Mouse (Mus musculus): ENCODE measurements around the gene Rhcg. TPM values are rescaled to one million over a fixed set of nuclear protein-coding genes. Genes with fewer than 3 reads are reported as not detected.

The Rhcg gene
- total RNA-seq (2014; fragmentation: Nextera tagmentation) (1.2 TPM in 1 of 2 replicates, not detected in the other), total RNA-seq (2017) (0.13 and 0.21 TPM in 2 replicates)

DNA sequence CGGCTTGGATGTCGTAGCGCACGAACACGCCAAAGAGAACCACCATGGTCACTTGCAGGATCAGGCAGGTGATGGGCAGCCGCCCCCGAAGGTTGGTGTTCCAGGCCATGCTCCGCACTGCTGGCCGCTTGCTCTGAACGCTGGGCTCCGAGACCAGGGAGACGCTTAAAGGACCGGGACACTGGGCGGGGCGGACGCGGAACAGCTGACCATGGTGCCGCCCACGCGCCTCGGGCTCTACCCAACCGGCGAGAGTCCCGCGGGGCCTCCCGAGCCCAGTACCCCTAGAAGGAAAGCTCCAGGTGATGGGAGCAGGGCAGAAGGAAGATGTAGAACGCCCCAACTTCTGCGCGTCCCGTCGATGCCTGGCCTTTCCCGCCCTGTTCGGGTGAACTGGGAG lies at the start of gene Rhcg:
TSS of gene Rhcg (minus strand) at position 240 of the 400 bp plus-strand sequence.
- peak; percentile 29; the same call in 1 of the 2 replicates for ATAC-seq (replicated peaks; ENCODE audit: poor library complexity, severe bottlenecking)

DNA sequence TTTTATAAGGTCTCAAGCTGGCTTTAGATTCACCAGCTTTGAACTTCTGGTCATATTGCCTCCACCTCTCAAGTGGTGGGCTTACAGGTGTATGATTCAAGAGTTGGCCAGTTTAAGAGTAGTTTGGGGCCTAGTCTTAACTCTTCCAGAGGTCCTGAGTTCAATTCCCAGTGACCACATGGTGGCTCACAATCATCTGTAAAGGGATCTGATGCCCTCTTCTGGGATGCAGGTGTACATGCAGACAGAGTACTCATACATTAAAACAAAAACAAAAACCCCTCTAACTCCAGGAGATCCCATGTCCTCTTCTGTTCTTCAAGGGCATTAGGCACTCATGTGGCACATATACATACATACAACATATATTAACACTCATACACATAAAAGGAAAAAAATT lies 49.2 kb upstream of the Rhcg start:
- no peak for ATAC-seq (replicated peaks; ENCODE audit: poor library complexity, severe bottlenecking)

DNA sequence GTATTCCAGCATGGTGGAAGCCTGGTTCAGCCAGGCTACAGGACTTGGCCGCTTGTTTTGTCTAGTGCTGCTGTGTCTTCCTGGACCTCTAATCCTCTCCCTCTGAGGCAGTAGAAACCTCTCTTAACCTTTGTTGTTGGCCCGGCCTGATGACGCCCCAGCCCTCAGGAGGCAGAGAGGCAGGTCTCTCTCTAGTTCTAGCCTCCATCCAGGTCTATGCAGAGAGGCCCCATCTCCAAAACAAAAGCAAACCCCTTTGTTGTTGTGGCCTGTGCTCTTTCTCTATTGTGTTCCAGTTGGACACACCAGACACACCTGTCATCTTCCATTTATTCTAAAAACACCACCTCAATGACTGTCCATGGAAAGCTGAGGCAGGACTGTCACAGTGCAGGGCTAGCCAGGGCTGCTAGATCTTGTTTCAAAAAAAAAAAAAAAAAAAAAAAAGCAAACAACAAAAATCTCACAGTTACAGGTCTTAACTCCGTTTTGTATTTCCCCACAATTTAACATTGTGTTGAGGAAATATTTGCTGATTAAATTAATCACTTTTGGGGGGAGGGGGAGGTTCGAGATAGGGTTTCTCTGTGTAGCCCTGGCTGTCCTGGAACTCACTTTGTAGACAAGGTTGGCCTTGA lies 43.9 kb upstream of the Rhcg start:
- ATAC-seq (replicated peaks; ENCODE audit: poor library complexity, severe bottlenecking), result no peak

DNA sequence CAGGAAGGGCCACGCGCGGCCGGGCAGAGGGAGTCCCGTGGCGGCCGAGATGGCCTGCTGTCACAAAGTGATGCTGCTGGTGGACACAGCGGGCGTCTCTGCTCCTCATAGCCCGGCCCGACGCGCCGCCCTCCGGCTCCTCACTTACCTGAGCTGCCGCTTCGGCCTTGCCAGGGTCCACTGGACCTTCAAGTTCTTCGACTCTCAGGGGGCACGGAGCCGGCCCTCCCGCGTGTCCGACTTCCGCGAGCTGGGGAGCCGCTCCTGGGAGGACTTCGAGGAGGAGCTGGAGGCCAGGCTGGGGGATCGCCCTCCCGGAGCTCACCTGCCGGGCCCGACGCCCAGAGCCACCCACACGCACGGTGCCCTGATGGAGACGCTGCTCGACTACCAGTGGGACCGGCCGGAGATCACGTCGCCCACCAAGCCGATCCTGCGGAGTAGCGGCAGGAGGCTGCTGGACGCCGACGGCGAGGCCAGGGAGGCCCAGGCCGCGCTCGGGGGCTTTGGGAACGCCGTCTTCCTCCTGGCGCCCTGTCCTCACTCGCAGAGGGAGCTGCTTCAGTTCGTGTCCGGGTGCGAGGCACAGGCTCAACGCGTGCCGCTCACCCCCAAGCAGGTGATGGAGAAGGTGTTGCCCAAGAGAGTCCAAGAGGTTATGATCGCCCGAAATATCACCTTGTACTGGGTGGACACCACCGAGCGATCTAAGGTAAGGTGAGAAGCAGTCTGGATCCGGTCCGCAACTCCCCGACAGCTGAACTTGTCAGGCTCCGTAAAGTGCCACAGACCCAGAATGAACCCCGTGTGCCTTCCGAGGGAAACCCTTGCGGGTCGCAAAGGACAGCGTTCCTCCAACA lies 43.1 kb upstream of the Rhcg start:
- ATAC-seq (replicated peaks; ENCODE audit: poor library complexity, severe bottlenecking), result no peak; the same call in 1 of the 2 replicates

DNA sequence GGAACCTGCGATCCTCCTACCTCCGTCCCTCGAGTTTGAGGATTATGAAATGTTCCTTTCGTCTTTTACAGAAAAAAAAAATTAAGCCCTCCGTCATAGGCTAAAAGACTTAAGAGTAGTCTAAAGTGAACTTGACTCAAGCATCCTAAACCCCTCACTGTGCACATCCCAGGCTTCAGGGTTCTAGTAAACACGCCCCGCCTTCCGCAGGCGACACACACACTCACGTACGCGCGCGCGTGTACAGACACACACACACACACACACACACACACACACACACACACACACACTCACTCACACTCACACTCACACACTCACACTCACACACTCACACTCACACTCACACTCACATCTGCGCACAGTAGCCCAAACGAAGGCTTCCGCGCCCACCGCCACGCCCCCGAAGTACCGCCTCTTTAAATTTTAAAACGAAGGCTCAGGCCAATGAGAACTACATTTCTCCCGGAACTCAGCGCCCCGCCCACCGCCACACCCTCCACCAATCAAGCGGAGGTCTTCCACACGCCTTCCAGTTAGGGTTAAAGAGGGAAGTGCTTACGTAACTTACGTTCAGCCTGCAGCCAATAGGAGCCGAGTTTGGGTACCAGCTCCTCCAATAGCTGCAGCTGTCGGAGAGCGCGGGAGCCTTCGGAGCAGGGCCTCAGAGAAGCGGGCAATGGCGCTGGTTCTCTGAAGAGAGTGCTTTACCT lies 42.3 kb upstream of the Rhcg start, which contains the start of gene Ticrr:
TSS of gene Ticrr (plus strand) at position 619 of the 713 bp plus-strand sequence.
- peak; percentile 98 for ATAC-seq (replicated peaks; ENCODE audit: poor library complexity, severe bottlenecking)

DNA sequence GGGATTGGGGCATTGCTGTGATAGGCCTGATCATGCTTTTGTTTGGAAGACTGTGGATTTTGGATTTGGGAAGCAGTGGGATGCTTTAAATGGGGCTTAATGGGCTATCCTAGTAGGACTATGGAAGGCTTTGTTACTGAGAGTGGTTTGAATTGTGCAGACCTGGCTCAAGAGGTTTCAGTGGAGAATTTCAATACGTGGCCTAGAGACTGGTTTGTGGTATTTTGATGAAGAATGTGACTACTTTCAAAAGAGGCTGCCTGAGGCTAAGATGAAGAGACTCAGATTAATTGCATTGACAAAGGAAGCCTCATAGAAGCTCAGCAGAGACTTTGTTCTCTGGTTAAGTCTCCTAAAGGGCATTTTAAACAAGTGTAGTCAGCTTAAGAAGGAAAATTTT lies 37.1 kb upstream of the Rhcg start:
- ATAC-seq (replicated peaks; ENCODE audit: poor library complexity, severe bottlenecking), result no peak

DNA sequence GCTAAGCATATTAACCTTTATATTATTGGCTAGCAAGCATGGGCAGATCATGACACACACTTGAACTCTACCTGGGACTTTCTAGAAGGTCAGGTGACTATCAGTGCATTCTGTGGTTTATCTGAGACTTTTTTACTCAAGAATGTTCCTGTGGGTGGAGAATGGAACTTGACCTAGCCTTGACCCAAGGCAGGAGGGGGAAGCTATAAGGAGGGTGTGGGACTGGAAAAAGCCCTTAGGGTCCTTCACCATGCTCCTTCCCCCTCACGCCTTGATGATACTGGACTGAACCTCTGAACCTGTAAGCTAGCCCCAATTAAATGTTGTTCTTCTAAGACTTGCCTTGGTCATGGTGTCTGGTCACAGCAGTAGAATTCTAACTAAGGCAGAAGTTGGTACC lies 36.7 kb upstream of the Rhcg start:
- ATAC-seq (replicated peaks; ENCODE audit: poor library complexity, severe bottlenecking), result no peak

DNA sequence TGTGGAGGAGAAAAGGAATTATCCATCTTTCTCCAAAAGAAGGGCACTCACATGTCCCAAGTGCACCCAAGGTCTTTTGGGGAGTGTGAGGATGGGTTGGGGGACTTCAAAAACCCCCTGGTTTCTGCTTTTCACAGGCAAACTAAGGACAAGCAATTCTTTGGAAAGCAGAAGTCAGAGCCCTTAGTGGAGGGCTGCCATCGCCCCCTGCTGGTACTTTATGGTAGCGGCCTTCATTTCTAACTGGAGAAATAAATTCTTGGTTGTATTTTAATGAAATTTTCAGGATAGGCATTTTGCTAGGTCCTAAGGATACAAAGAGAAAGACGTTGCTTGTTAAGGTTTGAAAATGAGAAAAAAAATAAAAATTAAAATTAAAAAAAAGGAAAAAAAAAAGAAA lies 31.5 kb upstream of the Rhcg start:
- ATAC-seq (replicated peaks; ENCODE audit: poor library complexity, severe bottlenecking), result peak; percentile 70

DNA sequence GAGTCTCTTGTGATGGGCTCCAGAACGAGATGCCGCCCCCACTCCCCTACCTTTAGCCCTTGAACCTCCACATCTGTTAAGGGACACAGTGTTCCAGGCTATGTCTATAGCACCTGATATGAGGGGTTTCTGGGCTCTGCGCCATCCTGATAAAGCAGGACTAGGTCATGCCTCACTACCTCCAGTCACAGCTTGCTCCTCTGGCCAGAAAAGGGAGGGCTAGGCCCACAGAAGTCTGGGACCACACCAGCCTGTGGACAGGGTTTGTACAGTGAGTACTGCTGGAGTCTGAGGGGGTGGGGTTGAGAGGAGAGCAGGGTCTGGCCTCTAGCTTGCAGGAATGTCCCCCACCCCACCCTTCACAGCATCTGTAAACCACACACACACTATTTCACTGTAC lies 29.8 kb upstream of the Rhcg start:
- no peak for ATAC-seq (replicated peaks; ENCODE audit: poor library complexity, severe bottlenecking)

DNA sequence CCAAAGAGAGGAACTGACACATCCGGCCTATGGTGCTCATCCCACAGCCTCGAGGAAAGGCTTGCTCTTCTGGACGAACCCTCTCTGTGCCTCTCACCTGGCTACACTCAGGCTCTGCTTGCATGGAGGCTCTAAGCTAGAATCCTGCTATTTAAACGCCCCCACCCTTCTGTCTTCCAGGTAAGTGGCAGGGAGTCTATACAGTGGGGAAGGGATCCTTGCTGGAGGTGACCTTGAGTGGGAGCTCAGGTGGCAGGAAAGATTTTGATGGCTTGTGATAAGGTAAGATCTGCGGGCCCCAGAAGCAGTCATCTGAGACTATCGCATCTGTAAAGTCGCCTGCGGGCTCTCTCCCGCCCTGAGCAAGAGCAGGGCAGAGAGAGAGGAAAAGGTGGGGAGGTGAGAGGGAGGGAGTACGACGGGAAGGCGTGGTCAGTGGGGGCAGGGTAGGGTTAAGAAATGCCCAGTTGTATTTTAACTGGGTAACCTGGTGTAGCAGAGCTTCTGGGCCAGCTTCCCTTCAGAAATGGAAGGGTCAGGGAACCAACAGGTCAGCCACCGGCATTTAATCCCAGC lies 14.4 kb upstream of the Rhcg start:
- no peak for ATAC-seq (replicated peaks; ENCODE audit: poor library complexity, severe bottlenecking)

DNA sequence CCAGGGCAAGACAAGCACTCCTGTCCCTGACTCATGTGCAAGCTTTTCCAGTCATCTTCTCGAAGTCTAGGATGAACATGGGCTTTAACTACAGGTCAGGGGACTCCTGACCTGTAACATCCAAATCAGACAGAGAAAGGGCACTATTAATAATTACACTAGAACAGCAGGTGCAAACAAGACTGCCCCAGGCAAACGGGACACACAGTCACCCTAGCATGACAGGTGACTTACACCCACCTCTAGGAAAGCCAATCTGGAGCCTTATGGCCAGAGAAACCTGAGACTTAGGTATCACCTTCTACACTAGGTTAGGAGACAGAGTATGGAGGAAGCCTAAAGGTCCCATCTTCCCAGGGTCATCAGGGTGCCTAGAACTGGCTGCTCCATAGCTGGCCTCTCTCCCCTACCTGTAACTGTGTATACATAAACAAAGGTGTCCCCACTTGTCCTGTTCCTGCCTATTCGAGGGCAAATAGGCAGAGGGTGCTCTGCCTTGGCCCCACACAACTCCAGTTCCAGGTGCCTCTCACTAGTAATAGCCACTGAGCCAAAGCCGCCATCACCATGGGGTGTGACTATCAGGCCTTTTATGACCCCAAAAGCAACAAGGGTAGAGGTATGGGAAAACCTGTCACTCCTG lies 10.9 kb upstream of the Rhcg start:
- ATAC-seq (replicated peaks; ENCODE audit: poor library complexity, severe bottlenecking), result no peak

DNA sequence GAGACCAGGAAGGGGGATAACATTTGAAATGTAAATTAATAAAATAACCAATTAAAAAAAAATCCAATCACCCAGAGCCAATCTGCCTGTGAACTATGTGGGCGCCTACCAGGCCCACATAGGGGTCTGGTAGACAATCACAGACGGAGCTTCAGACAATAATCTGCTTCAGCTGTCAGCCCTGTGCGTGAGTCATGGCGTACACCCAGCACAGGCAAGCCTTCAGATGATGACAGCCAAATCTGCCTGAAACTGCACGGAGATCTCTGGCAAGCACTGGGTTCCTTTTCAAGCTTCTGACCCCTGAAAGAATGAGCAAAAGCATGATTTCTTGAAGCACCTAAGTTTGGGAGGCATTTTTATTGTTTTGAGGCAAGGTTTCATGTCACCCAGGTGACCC lies 8.7 kb upstream of the Rhcg start:
- no peak for ATAC-seq (replicated peaks; ENCODE audit: poor library complexity, severe bottlenecking)

DNA sequence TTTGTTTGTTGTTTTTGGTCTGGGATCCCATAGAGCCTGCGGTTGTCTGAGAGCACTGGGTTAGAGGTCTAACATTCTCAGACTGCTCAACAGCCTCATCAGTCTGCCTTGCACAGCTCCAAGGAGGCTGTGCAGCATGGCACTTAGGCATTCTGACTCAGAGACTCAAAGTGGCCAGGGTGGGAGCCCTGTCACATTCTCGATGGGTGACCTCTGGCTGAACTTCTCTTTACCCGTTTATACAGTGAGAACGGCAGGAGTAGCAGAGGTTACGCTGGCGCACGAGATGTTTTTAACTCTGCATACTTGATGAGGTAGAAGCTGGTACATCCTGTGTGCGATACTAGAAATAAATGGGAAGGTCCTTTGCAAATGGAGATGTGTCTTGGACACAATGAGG lies 5.6 kb upstream of the Rhcg start:
- no peak for ATAC-seq (replicated peaks; ENCODE audit: poor library complexity, severe bottlenecking)

DNA sequence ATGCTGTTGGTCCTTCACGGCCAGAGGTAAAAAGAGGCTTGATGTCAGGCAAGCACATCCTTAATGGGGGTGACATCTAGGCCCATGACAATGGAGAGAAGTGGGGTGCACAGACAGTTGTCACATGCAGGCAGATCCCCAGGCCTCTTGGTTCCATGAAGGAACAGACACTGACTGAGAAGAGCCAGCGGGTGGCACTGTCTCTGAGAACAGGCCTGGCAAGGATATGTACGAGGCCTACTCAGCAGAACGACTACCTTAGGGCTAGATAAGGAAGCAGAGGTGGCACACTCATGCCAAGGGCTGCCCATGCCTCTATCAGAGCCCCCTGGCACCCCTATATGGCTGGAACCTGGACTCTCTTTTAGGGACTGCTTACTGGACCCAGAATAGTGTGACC lies 2.0 kb upstream of the Rhcg start:
- ATAC-seq (replicated peaks; ENCODE audit: poor library complexity, severe bottlenecking), result no peak; the same call in 1 of the 2 replicates

DNA sequence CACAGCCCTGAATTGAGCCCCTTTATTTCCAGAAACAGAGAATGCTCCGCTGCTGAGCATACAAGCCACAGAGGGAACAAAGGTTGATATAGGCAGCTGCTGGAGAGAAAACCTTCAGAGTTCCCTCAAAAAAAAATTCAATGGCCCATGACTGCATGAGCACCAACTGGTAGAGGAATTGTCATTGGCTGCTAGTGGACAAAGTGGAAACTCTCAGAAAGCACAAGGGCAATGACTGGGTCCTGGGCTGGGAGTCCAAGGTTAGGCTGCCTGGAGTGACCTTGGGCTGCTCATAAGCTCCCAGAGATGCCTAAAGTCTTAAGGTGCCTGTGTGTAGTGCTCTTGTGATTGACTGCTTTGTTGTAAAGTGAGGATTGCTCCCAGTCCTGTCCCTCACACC lies 1.5 kb downstream of the Rhcg start:
- ATAC-seq (replicated peaks; ENCODE audit: poor library complexity, severe bottlenecking), result no peak

DNA sequence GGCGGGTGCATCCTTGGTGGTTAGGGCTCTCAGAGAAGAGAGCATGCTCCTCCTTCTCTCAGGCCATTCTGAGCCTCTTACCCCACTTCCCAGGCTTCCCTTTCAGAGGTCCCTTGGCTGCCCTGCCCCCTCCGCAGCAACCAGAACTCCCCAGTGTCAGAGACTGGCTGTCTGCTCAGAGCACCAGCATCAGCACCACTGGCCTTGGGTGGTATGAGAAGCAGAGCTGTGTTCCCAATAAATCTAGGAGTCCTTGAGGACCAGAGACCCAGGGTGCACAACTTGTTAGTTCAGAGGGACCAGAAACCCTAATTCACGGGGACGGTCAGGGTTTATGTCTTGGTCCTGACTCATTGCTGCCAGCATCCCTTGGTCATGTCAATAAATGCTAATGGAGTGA lies 2.4 kb downstream of the Rhcg start:
- no peak for ATAC-seq (replicated peaks; ENCODE audit: poor library complexity, severe bottlenecking)

DNA sequence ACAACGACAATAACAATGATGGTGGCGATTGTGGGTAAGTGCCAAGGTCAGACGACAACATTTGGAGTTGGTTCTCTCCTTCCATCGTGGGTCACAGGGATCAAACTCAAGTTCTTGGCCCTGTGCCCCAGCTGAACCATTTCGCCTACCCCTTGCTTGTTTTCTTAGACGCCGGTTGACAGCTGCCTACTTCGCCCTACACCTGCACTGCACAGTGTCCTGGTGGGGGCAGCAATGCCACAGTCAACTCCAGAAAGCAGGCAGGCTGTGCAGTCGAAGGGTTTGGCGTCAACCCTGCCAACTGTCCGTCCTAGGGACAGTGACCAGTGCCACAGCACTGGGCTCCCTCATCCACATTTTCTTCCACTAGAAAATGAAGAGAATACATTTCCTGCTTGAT lies 4.1 kb downstream of the Rhcg start:
- ATAC-seq (replicated peaks; ENCODE audit: poor library complexity, severe bottlenecking), result no peak

DNA sequence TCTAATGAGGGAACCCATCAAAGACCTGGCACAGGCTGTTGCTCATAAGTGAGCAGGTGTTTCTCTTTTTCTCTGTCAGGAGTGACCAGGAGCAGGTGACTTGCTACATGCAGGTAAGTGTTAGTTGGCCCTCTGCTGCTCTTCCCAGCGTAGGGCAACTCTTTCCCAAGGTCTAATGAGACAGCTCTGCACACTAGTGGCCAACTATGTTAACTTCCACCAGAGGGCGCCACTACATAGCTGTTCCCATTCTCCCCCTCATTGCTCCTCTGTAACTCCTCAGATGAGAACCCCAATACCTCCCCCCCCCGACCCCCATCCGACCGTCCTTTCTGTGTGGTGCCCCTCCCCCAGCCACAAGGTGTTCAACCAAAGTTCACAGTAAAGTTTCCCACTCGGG lies 4.7 kb downstream of the Rhcg start:
- ATAC-seq (replicated peaks; ENCODE audit: poor library complexity, severe bottlenecking), result peak; percentile 70

DNA sequence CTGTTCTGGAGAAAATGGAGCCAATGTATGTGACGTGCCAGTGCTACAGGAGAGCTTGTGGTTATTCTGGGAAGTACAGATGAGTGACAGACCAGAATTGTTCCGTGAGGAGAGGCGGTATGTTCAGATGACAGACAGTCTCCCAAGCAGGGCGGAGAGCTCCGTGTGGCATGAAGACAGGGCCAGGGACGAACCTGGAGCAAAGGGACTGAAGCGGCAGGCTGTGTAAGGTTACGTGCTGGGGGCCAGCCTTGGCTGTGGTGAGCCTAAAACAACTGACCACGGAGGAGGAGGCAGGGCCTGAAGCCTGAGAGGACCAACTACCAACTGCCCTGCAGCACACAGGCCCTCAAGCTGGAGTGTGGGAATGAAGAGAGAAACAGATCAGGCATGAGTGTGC lies 5.6 kb downstream of the Rhcg start:
- ATAC-seq (replicated peaks; ENCODE audit: poor library complexity, severe bottlenecking), result no peak

DNA sequence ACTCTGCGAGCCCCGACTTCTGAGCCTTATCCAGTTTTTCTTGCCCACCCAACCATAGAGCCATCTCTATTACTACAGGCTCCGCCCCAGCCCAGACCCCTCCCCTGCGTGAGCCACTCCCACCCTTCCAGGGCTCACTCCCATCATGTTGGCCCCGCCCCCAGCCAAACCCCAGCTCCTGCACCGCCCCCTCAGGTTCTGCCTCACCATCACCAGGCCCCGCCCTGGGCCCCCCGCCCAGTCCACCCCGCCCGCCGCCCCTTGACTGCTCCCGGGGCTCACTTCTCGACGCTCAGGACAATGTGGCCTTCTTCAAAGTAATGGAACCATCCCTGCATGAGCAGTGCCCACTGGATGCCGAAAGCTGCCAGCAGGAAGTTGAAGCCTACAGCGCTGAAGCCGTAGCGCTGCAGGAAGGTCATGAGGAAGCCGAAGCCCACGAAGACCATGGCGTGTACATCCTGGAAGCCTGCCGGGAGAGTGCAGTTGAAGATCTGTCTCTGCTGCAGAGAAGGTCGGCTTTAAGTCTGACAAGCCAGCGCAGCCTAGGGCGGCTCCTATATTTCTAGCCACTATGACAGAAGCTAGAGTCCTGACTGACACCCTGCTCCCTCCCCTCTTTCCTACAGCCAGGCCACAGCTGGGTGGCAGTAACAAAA lies 10.1 kb downstream of the Rhcg start:
- ATAC-seq (replicated peaks; ENCODE audit: poor library complexity, severe bottlenecking), result peak; percentile 68

Measured in granulocyte monocyte progenitor cell, adult 5-6 weeks (primary cell).